Mouse (Mus musculus) CH12F3 (cell line): ENCODE data around the gene Slfn9.
"Not testable (repeated sequence)": the region's sequence is repeated elsewhere in the genome, so short reads cannot be mapped to it uniquely, and the experiment has no call there.

ENCODE experiments used
- in situ Hi-C: fragments of 300-500 bp; cut with MboI; formaldehyde crosslinking; loops from 2 replicates; pipeline ENCODE4 v1.14.3; 2020; ENCODE audit warnings: low sequenced_read_pairs

Slfn9 gene

DNA sequence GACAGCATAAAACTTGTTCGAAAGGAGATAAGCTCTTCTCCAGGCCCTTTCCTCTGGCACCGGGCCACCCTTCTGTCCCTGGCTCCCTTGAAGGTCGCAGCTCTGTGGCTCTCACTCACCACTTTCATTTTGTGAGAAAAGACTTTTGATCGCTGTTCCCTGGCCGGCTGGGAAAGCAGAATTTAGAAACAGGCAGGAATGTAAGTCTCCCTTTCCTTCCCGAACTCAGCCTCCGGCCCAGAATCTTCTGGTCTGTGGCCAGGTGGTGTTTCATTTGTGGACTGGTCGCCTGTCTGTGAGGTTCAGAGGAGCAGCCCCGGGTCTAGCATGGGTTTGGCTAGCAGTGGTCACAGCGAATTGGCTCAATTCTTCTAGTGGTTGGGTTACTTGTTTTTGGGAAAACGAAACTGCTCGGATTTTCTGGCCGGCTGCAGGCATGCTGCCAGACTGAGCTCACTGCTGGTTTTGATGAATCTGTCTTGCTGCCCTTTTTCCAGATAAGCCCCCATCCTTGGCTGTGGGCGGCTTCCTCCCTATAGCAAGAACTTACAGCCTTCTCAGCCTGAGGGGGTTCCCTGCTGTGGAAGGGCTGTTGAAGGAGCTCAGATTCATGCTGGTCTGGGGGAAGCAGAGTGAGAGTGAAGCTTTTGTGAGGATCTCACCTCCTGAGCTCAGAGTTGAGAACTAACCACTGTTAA, at the start of gene Slfn9:
TSS of gene Slfn9 (minus strand) at position 362 of the 698 bp plus-strand sequence.
- in situ Hi-C loops, result no loop called here

DNA sequence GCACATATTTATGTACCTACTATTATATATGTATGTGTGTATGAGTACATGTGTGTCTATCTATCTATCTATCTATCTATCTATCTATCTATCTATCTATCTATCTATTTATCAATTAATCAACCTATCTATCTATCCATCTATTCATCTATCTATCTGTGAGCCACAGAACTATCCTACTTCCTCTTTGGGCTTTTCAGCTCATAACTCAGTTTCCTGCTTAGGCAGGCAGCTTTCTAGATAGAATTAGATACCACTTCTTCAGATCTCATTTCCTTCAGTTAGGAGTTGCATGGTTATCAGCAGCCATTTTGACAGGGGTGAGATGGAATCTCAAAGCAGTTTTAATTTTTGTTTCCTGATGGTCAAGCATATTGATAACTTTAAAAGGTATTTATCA, 49.4 kb upstream of the Slfn9 start:
- in situ Hi-C loops, result loop anchor here (25.0 kb wide), 1 partner anchor 146 kb away; the partner anchor contains the start of genes Slfn3 and Slfn4

DNA sequence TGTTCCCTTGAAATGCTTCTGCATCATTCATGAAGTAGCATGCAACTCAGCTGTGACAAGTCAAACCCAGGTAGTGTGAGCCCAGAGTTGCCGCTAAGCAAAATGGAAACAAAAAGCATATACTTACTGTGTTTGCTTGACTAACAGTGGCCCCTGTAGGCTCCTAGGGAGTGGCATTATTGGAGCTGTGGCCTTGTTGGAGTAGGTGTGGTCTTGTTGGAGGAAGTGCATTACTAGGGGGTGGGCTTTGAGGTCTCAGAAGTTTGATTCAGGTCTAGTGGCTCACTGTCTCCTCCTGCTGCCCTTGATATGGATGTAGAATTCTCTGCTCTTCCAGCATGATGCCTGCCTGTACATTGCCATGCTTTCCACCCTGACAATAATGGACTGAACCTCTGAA, 48.7 kb upstream of the Slfn9 start:
- in situ Hi-C loops, result loop anchor here (25.0 kb wide), 1 partner anchor 147 kb away; the partner anchor contains the start of genes Slfn3 and Slfn4

GRCm38 (mm10) chr11:83039796-83040195, 48.2 kb upstream of the Slfn9 start:
- in situ Hi-C loops, result loop anchor here (25.0 kb wide), 1 partner anchor 148 kb away; the partner anchor contains the start of genes Slfn3 and Slfn4

- in situ Hi-C loops, result loop anchor here (25.0 kb wide), 1 partner anchor 148 kb away; the partner anchor contains the start of genes Slfn3 and Slfn4
Observed at GRCm38 (mm10) chr11:83039156-83039555, 47.5 kb upstream of the Slfn9 start.

DNA sequence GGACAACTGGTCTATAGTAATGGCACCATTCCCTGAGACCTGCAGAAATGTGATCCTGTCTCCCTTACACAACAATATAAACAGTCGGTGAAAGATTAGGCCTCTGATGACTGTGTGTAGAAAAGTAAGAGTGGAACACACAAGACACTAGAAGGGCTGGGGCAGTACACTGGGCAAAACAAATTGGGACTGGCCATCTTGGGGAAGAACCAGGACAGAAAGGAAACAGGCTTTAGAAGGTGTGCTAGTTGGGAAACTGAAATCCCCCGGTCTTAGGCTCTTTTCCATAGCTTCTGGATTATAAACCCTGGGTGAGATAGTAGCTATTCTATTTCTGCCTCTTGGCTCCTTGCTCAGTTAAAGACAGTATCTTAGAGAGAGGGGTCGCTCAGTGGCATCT, 47.1 kb upstream of the Slfn9 start:
- in situ Hi-C loops, result loop anchor here (25.0 kb wide), 1 partner anchor 149 kb away; the partner anchor contains the start of genes Slfn3 and Slfn4

DNA sequence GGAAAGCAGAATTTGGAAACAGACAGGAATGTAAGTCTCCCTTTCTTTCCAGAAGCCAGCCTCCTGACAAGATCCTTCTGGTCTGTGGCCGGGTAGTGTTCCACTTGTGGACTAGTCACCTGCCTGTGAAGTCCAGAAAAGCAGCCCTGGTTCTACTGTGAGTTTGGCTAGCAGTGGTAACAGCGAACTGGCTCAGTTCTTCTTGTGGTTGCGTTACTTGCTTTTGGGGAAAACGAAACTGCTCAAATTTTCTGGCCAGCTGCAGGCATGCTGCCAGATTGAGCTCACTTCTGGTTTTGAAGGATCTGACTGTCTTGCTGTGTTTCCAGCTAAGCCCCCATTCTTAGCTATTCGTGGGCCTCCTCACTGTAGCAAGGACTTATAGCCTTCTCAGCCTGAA, 29.0 kb upstream of the Slfn9 start, which contains the start of gene Slfn8:
TSS of gene Slfn8 (minus strand) at position 190 of the 400 bp plus-strand sequence.
- in situ Hi-C loops, result no loop called here

DNA sequence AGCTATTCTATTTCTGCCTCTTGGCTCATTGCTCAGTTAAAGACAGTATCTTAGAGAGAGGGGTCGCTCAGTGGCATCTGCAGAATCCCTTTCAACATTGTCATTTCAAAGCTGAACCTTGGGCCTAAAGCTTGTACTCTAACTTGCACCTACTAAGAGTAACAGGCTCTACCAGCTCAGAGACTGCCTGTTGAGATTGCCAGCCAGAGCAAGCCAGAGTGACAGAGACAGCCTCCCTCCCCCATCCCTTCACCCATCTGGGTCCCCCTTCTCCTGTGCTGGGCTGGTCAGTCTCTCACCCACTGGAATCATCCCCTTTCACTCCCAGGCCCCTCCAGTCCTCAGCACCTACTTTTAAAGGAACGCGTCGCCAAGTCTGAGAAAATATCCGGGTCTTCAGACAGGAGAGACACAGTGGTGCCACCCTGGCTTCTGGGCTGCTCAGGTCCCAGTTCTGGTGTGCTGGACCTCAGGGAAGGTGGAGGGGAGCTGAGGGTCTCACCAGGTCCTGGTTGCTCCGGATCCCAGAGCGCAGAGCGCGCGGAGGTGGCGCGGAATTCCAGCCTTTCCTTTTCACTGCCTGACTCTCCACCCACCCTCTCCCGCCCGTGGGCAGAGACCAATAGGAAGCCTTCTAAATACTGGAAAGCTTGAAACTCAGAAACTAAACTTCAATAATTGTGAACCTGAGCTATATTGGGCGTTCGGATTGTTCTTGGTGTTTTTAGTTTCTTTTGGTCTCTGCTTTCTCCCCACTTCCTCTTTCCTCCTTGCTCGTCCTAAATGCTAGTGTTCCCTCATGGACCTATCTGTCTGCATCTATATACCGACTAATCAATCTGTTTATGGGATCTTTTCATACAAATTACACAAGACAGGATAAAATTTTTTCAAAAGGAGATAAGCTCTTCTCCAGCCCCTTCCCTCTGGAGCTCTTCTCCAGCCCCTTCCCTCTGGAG, 28.2 kb upstream of the Slfn9 start:
- in situ Hi-C loops, result loop anchor here (10.0 kb wide), 1 partner anchor 55 kb away; no protein-coding TSS in a partner anchor

- in situ Hi-C loops, result loop anchor here (10.0 kb wide), 1 partner anchor 51 kb away; no protein-coding TSS in a partner anchor
Observed at GRCm38 (mm10) chr11:83016093-83016492, 24.5 kb upstream of the Slfn9 start.

DNA sequence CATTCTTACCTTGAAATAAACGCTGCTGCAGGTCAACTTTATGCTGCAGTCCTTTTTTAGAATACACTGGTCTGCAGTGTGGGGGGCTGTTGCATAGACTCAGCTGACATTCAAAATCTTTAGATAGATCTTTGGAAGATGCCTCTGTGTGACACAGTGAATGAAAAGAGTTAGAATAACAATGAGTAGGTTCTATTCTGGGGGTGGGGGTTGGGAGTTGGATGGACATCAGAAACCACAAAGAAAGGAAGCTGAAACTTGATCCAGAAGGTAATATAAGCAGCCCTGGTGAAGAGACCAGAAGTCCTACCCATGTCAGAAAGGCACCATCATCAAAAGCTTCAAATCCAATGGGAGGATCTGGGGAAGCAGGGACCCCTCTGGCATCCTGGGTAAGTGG, 21.7 kb upstream of the Slfn9 start:
- in situ Hi-C loops, result loop anchor here (10.0 kb wide), 1 partner anchor 49 kb away; no protein-coding TSS in a partner anchor

DNA sequence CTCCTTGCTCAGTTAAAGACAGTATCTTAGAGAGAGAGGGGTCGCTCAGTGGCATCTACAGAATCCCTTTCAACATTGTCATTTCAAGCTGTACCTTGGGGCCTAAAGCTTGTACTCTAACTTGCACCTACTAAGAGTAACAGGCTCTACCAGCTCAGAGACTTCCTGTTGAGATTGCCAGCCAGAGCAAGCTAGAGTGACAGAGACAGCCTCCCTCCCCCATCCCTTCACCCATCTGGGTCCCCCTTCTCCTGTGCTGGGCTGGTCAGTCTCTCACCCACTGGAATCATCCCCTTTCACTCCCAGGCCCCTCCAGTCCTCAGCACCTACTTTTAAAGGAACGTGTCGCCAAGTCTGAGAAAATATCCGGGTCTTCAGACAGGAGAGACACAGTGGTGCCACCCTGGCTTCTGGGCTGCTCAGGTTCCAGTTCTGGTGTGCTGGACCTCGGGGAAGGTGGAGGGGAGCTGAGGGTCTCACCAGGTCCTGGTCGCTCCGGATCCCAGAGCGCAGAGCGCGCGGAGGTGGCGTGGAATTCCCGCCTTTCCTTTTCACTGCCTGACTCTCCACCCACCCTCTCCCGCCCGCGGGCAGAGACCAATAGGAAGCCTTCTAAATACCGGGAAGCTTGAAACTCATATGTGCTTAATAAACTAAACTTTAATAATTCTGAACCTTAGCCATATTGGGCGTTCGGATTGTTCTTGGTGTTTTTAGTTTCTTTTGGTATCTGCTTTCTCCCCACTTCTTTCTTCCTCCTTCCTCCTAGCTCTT, 831 bp downstream of the Slfn9 start:
- in situ Hi-C loops, result not testable (repeated sequence)

DNA sequence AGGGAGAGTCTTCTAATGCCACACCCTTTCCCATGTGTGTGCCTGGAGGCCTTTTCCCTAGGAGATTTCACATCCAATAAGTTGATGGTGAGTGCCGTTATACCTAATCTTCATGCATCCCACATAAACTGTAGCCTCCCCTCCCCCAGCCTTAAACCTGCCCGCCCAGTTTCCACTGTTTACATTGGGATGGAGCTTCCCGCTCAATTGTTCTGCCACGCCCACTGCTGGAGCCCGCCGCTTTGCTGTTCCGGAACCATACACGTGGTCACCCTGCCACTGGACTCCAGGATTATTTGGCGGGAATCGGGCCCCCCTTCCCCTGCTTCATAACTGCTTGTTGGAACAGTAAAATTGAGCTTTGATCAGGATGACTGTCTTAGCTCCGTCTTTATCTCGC, 2.3 kb downstream of the Slfn9 start:
- in situ Hi-C loops, result no loop called here

GRCm38 (mm10) chr11:82987621-82988020, 4.0 kb downstream of the Slfn9 start:
- in situ Hi-C loops, result no loop called here

DNA sequence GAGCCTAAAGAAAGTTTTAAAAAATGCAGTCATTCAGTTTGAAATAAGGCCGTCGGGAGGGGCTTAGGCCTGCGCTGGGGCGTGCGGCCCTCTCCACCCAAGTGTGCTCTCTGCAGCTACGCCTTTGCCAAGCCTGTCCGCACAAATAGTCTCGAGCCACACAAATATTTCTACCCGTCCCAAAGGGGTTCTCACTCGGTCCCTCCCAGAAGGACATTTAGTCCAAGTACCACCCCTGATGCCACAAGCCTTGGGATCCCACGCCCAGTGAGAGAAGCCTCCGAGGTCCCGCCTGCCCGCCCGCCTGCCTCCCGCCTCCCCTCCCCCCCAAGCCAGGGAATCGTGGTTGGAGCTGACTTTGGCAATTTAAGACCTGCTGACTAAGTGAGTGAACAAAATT, 8.4 kb downstream of the Slfn9 start:
- in situ Hi-C loops, result no loop called here

DNA sequence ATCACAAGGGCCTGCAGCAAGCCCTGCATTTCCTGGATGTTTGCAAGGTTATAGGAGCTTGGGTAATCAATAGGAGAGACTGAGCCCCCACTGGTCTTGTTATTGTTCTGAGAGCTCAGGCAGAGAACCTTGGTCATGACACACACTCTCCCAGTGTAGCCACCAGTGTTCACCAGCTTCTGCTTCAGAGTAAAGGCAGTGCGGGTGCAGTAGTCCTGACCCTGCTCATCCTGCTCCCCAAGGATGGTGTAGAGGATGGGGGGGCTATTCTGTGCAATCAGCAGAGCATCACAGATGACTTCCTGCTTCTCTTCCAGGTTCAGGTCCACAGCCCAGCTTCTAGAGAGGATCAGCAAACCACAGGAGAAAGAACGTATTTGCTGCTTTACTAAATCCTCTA, 9.2 kb downstream of the Slfn9 start:
- in situ Hi-C loops, result not testable (repeated sequence)

DNA sequence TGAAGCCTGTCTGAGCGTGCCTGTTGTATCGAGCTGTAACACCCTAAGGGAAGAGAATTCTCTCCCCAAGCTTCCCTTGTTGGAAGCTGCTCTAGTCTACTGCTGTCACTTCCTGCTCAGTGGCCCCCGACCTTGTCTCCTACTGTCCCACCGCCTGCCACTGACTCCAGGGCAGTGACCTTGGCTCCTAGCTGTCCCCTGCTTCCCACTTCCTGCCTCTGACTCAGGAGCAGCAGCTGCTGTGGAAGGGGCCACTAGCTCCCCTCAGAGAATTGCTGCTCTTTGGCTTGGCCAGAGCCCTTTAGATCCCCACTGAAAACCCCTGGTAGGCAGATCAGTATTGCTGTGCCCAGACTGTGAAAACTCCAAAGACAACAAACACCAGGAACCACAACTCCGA, 17.7 kb downstream of the Slfn9 start:
- in situ Hi-C loops, result no loop called here

- in situ Hi-C loops, result no loop called here
Observed at GRCm38 (mm10) chr11:82971590-82971974, 20.0 kb downstream of the Slfn9 start.

DNA sequence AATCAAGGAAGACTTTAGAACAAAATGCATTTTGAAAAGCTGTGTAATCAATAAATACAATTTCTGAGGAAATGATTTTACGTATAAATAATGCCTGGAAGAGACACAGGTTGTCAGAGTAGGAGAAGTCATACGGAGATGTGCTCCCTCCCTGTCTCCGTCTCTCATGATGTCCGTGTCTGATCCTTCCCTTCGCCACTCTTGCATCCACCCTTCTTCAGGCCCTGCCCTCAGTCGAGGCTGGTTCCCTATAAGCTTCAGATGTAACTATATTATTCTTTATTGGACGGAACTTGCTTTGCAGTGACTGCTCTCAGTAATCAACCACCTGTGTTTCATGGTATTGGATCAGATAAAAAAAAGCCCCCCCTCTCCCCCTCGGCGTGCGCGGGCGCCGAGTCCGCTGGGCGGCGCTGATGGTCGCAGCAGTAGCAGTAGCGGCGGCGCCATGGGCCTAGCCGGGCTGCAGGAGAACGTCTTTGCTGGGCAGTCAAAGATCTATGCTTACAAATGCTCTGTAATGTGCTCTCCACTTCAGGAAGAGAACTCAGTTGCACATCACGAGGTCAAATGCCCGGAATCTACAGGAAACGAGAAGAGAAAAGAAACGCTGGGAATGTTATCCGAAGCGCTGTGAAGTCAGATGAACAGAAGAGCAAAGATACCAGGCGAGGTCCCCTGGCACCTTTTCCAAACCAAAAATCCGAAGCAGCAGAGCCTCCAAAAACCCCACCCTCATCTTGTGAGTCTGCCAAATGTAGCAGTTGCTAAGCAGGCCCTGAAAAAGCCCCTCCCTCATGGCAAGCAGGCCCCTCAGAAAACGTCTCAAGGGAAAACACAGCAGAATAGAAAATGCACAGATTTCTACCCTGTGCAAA, 20.7 kb downstream of the Slfn9 start:
- in situ Hi-C loops, result no loop called here

DNA sequence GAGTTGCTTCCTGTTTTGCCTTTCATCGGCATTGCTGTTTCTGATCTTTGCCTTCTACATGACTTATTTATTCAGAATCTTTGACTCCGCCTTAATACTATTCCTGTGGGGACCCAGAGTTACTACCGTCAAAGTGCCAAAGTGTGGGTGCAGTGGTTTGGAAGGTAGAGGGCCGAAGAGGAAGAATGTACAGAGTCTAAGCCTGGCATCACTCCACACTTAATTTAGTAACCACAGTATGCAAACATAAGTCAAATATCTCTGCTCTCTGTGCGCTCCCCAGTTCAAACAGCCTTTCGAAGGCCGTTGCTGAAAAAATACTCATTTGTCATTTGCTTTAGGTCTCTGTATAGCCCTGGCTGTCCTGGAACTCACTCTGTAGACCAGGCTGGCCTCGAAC, 29.4 kb downstream of the Slfn9 start:
- in situ Hi-C loops, result loop anchor here (10.0 kb wide), 1 partner anchor 53 kb away; no protein-coding TSS in a partner anchor
